Mouse (Mus musculus): ENCODE data around the gene 6030498E09Rik. TPM values are rescaled to one million over a fixed set of nuclear protein-coding genes. Genes with fewer than 3 reads are reported as not detected.

Gene 6030498E09Rik
- 3.7 and 4.4 TPM in 2 replicates for total RNA-seq (2014; fragmentation: Nextera tagmentation)
- 1.6 and 13.5 TPM in 2 replicates for total RNA-seq (2017)

GRCm38 (mm10) chrX:38772478-38772877 lies at the start of gene 6030498E09Rik:
Gene 6030498E09Rik (plus strand): TSS chrX:38772671.
- peak; percentile 96 for ATAC-seq (replicated peaks; ENCODE audit: low FRiP score, low TSS enrichment, poor library complexity, severe bottlenecking)

- no peak for ATAC-seq (replicated peaks; ENCODE audit: low FRiP score, low TSS enrichment, poor library complexity, severe bottlenecking)
These were observed 42.4 kb upstream of the 6030498E09Rik start for GRCm38 (mm10) chrX:38730081-38730480.

- ATAC-seq (replicated peaks; ENCODE audit: low FRiP score, low TSS enrichment, poor library complexity, severe bottlenecking): no peak
These were observed 41.8 kb upstream of the 6030498E09Rik start for GRCm38 (mm10) chrX:38730639-38731038.

DNA sequence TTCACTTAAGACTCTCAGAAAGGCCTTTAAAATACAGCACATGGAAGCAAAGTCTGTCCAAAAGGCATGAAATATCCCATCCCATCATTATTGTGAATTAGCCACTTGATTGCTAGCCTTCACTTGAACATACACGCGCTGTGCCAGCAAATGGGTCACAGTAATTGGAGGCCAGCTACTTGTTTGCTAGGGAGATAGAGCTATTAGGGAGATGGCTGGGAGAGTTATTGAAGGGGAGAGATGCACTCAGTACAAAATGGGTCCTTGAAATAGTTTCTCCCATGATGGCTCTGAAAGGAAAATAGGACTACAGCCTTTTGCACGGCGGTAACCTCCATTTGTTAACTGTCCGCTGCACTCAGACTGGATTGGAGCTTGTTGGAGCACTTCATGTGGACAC lies 38.8 kb upstream of the 6030498E09Rik start:
- no peak for ATAC-seq (replicated peaks; ENCODE audit: low FRiP score, low TSS enrichment, poor library complexity, severe bottlenecking)

DNA sequence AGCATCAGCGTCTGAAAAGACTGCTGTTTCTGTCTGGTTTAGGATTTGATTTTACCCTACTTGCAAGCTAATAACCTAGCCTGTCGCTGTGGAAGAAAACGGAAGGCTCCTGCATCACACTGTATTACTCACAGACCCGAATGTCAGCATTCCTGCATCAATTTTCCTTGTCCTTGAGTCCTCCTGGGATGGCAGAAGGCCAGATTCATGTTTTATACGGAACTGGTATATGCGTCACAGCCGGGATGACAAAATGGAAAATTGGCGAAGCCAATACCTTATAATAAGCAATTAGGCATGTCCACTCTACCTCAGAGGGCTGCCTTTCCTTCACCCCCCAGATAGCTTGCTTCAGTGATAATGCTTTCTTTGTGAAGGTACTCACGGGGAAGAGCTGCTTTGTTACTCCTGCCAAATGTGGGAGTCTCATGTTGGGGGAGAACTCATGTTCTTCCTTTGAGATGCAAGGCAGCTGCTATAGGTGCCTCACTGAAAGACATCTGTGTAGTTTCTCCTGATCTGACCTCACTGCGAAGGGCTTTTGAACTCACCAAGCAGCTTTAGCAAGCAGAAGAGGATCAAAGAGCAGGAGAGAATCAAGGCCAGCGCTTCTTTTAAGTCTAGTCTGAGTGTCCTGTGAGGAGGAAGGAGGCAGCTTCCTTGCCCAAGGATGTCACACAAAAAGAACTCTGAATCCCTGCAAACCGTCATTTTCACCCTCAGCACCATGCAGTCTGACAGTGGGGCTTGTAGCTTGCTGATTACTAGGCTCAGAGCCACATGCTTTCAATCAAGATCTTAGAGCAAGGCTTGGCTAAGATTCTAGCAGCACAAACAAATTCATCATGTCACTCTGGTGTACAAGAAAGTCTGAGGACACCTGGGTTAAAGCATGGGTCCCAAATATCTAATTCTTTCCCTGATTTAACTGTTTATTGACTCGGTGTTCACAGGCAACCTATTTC lies 37.3 kb upstream of the 6030498E09Rik start:
- no peak for ATAC-seq (replicated peaks; ENCODE audit: low FRiP score, low TSS enrichment, poor library complexity, severe bottlenecking)

- ATAC-seq (replicated peaks; ENCODE audit: low FRiP score, low TSS enrichment, poor library complexity, severe bottlenecking): no peak
These were observed 1.0 kb upstream of the 6030498E09Rik start for GRCm38 (mm10) chrX:38771453-38771852.

GRCm38 (mm10) chrX:38771886-38772285 lies 585 bp upstream of the 6030498E09Rik start:
- no peak for ATAC-seq (replicated peaks; ENCODE audit: low FRiP score, low TSS enrichment, poor library complexity, severe bottlenecking)

DNA sequence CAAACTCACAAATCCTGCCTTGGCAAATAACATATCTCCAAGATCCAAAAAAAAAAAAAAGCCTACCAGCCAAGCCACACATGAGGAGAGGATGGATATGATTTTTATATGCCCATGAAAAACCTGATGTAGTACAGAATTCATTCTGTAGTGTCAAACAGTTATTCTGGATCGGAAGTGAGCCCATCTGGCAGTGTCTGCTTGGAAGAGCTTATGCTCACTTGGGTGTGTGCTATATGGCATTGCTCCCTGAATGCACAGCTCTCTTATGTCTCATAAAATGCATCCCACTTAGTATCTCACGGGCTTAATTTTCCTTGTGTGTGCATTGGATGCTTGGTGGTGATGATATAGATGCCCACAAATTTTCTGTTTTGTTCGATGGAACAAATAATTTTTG lies 21.9 kb downstream of the 6030498E09Rik start:
- ATAC-seq (replicated peaks; ENCODE audit: low FRiP score, low TSS enrichment, poor library complexity, severe bottlenecking): no peak

DNA sequence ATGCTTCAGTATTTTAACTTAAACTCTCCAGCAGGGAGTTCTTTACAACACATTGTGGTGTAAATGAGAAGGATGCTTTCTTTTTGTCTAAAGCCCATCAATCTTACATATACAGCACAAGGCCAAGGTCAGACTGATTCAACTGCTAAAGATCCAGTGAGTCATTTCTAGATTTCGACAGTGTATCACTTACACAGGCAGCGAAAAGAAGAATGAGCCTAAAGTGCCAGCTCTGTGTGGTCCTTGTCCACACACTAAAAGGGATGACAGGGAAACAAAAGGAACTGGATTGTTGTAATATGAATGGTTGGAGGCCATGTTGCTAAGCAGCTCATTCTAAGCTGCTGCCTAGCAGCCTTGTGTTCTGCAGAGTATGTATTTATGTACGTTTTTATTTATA lies 41.5 kb downstream of the 6030498E09Rik start:
- ATAC-seq (replicated peaks; ENCODE audit: low FRiP score, low TSS enrichment, poor library complexity, severe bottlenecking): no peak

- no peak for ATAC-seq (replicated peaks; ENCODE audit: low FRiP score, low TSS enrichment, poor library complexity, severe bottlenecking)
These were observed 44.4 kb downstream of the 6030498E09Rik start for GRCm38 (mm10) chrX:38816841-38817240.

- no peak for ATAC-seq (replicated peaks; ENCODE audit: low FRiP score, low TSS enrichment, poor library complexity, severe bottlenecking)
These were observed 186.1 kb downstream of the 6030498E09Rik start for GRCm38 (mm10) chrX:38958571-38958970.

- no peak for ATAC-seq (replicated peaks; ENCODE audit: low FRiP score, low TSS enrichment, poor library complexity, severe bottlenecking)
These were observed 223.8 kb downstream of the 6030498E09Rik start for GRCm38 (mm10) chrX:38996265-38996664.

Other genes with a start within 250 kb of the 6030498E09Rik start
- 33.4 and 37.3 TPM in 2 replicates for gene Cul4b, start 196.5 kb upstream of the 6030498E09Rik start, total RNA-seq (2014; fragmentation: Nextera tagmentation)
- gene Cul4b, start 196.5 kb upstream of the 6030498E09Rik start, total RNA-seq (2017): 72.7 and 79.1 TPM in 2 replicates
- gene Mcts1, start 172.1 kb upstream of the 6030498E09Rik start, total RNA-seq (2014; fragmentation: Nextera tagmentation): 78.4 and 79.6 TPM in 2 replicates
- gene Mcts1, start 172.1 kb upstream of the 6030498E09Rik start, total RNA-seq (2017): 32.9 and 44.9 TPM in 2 replicates
- gene C1galt1c1, start 137.6 kb upstream of the 6030498E09Rik start, total RNA-seq (2014; fragmentation: Nextera tagmentation): 6.7 and 15.0 TPM in 2 replicates
- 26.8 and 32.2 TPM in 2 replicates for gene C1galt1c1, start 137.6 kb upstream of the 6030498E09Rik start, total RNA-seq (2017)

Data from megakaryocyte-erythroid progenitor cell, adult 5-6 weeks (primary cell).